Mouse (Mus musculus): ENCODE data around the gene 1810013L24Rik. TPM values are rescaled to one million over a fixed set of nuclear protein-coding genes. Genes with fewer than 3 reads are reported as not detected.

The 1810013L24Rik gene
- polyA plus RNA-seq (2012; rRNA removed) = 41.7 and 46.7 TPM in 2 replicates

GRCm38 (mm10) chr16:8829564-8830359 is at the start of gene 1810013L24Rik:
Gene 1810013L24Rik, plus strand, starts transcription at chr16:8830100.

DNA sequence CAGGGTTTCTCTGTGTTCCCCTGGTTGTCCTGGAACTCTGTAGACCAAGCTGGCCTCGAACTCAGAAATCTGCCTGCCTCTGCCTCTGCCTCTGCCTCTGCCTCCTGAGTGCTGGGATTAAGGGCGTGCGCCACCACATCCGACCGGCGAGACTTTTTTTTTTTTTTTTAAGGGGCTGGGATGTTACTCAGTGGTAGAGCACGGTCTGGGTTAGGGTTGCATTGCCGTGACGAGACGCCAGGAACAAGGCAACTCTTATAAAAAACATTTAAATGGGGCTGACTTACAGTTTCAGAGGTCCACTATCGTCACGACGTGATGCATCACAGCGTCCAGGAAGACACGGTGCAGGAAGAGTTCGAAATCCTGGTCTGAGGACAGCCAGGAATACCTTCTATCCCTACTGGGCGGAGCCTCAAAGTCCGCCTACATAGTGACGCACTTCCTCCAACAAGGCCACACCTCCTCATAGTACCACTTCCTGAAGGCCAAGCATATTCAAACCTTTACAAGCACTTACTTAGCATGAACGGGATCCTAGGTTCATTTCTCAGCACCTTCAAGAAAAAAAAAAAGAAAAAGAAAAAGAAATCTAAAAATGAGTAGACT is 37.8 kb upstream of the 1810013L24Rik start, which contains the start of gene Usp7:
Gene Usp7, minus strand, starts transcription at position 360 of the 609 bp plus-strand sequence.

Other genes starting within 250 kb of the 1810013L24Rik start
- 35.8 and 53.2 TPM in 2 replicates for gene Pmm2, start 192.4 kb upstream of the 1810013L24Rik start, polyA plus RNA-seq (2012; rRNA removed)
- 18.0 and 22.4 TPM in 2 replicates for gene Tmem186, start 192.4 kb upstream of the 1810013L24Rik start, polyA plus RNA-seq (2012; rRNA removed)
- gene Carhsp1, start 157.9 kb upstream of the 1810013L24Rik start, polyA plus RNA-seq (2012; rRNA removed) = 103 and 112 TPM in 2 replicates
- not detected in 2 replicates for gene Gm5767, start 149.3 kb upstream of the 1810013L24Rik start, polyA plus RNA-seq (2012; rRNA removed)
- 109 and 122 TPM in 2 replicates for gene Usp7, start 37.8 kb upstream of the 1810013L24Rik start, polyA plus RNA-seq (2012; rRNA removed)

Data from central nervous system, embryonic 11.5 days (tissue).